Mouse (Mus musculus) CH12.LX (cell line): Measurements from ENCODE around the gene Ccng2. TPM values are rescaled to one million over a fixed set of nuclear protein-coding genes. Genes with fewer than 3 reads are reported as not detected.

Experiments
- DNase-seq: peaks from one replicate; pipeline ENCODE4 v3.0.0-alpha.2; 2013; ENCODE audit errors: extremely low read depth
- H3K27ac ChIP-seq: 2 replicates; pipeline ENCODE4 v1.5.1; 2012; ENCODE audit warnings: low read depth, mild to moderate bottlenecking, control low read depth, moderate library complexity; ENCODE audit not compliant: insufficient read depth
- H3K27me3 ChIP-seq: replicated peaks from 2 replicates; pipeline ENCODE3; 2012; ENCODE audit warnings: inconsistent platforms
- H3K36me3 ChIP-seq, 2 experiments: replicated peaks in 1 of 2; 2 replicates each; pipeline versions ENCODE3 to v1.6.1; 2012; ENCODE audit warnings: inconsistent platforms in 1 of 2, low read length in 1 of 2, mild to moderate bottlenecking in 1 of 2, mixed read lengths in 1 of 2, moderate library complexity in 1 of 2; ENCODE audit not compliant: control insufficient read depth in 1 of 2, insufficient read depth in 1 of 2
- H3K4me1 ChIP-seq, 2 experiments: 2 replicates each; pipeline ENCODE4 v1.6.1; 2012; ENCODE audit warnings: inconsistent platforms in 1 of 2, moderate library complexity in 1 of 2; ENCODE audit not compliant: insufficient read depth in 2 of 2, control insufficient read depth in 1 of 2
- H3K4me2 ChIP-seq: 2 replicates; pipeline ENCODE4 v1.6.1; 2012; ENCODE audit warnings: low read depth, mild to moderate bottlenecking, control low read depth; ENCODE audit not compliant: poor library complexity, insufficient read depth, severe bottlenecking
- H3K4me3 ChIP-seq, 3 experiments: fragments of 150-350 bp in 1 of 3; sonication (generic) in 1 of 3; replicated peaks in 1 of 3; 2 replicates each; pipeline versions ENCODE3 to v1.5.1; 2011 to 2012; ENCODE audit warnings: low read depth in 2 of 3, low read length in 2 of 3, mild to moderate bottlenecking in 2 of 3, moderate library complexity in 2 of 3, control low read depth in 1 of 3, improper control_type of control experiment in 1 of 3, inconsistent platforms in 1 of 3, mixed read lengths in 1 of 3; ENCODE audit not compliant: poor library complexity in 1 of 3
- H3K79me2 ChIP-seq: replicated peaks from 2 replicates; pipeline ENCODE4 v1.6.1; 2012; ENCODE audit warnings: mild to moderate bottlenecking, moderate library complexity; ENCODE audit not compliant: control insufficient read depth, poor library complexity, insufficient read depth, severe bottlenecking; ENCODE audit errors: extremely low read depth
- H3K9ac ChIP-seq: 2 replicates; pipeline ENCODE4 v1.6.1; 2012; ENCODE audit warnings: low read depth, mild to moderate bottlenecking, control low read depth, moderate library complexity; ENCODE audit not compliant: insufficient read depth
- H3K9me3 ChIP-seq: replicated peaks from 2 replicates; pipeline ENCODE3; 2012; ENCODE audit warnings: low read length, inconsistent platforms, mixed read lengths
- BHLHE40 ChIP-seq: IDR thresholded peaks from 2 replicates; pipeline ENCODE4 v1.6.1; 2011; ENCODE audit warnings: mild to moderate bottlenecking, low read depth, low read length, improper control_type of control experiment
- CHD1 ChIP-seq: IDR thresholded peaks from 2 replicates; pipeline ENCODE4 v1.6.1; 2012; ENCODE audit warnings: low read depth, low read length, improper control_type of control experiment, inconsistent platforms
- CHD2 ChIP-seq: IDR thresholded peaks from 2 replicates; pipeline ENCODE4 v1.6.1; 2011; ENCODE audit warnings: low read length, improper control_type of control experiment
- CTCF ChIP-seq, 2 experiments: IDR thresholded peaks in 1 of 2; conservative IDR thresholded peaks in 1 of 2; 2 replicates each; pipeline ENCODE4 v1.5.1; 2011 to 2012; ENCODE audit warnings: low read depth in 2 of 2, low read length in 2 of 2, improper control_type of control experiment in 1 of 2, inconsistent platforms in 1 of 2, mild to moderate bottlenecking in 1 of 2, moderate library complexity in 1 of 2
- EP300 ChIP-seq: IDR thresholded peaks from 2 replicates; pipeline ENCODE4 v1.6.1; 2011; ENCODE audit warnings: low read length, improper control_type of control experiment
- ETS1 ChIP-seq: conservative IDR thresholded peaks from 2 replicates; pipeline ENCODE4 v1.6.1; 2012; ENCODE audit warnings: low read depth, mild to moderate bottlenecking, inconsistent platforms, low read length, improper control_type of control experiment, moderate library complexity
- GABPA ChIP-seq: IDR thresholded peaks from 2 replicates; pipeline ENCODE4 v1.6.1; 2012; ENCODE audit warnings: low read depth, low read length, improper control_type of control experiment, inconsistent platforms; ENCODE audit not compliant: insufficient replicate concordance
- HCFC1 ChIP-seq: IDR thresholded peaks from 2 replicates; pipeline ENCODE4 v1.6.1; 2012; ENCODE audit warnings: low read depth, mild to moderate bottlenecking, inconsistent platforms, low read length, improper control_type of control experiment
- IRF4 ChIP-seq: IDR thresholded peaks from 2 replicates; pipeline ENCODE4 v1.6.1; 2014; ENCODE audit warnings: low read depth, mild to moderate bottlenecking, inconsistent platforms, low read length, improper control_type of control experiment
- JUN ChIP-seq: IDR thresholded peaks from 2 replicates; pipeline ENCODE4 v1.6.1; 2011; ENCODE audit warnings: low read depth, mild to moderate bottlenecking, low read length, improper control_type of control experiment, moderate library complexity; ENCODE audit not compliant: insufficient read depth
- JUND ChIP-seq: conservative IDR thresholded peaks from 2 replicates; pipeline ENCODE4 v1.6.1; 2011; ENCODE audit warnings: low read depth, low read length, improper control_type of control experiment
- MAFK ChIP-seq: IDR thresholded peaks from 2 replicates; pipeline ENCODE4 v1.6.1; 2011; ENCODE audit warnings: low read length, improper control_type of control experiment; ENCODE audit not compliant: insufficient replicate concordance
- MAX ChIP-seq: IDR thresholded peaks from 2 replicates; pipeline ENCODE4 v1.6.1; 2011; ENCODE audit warnings: low read length, improper control_type of control experiment
- MXI1 ChIP-seq: IDR thresholded peaks from 2 replicates; pipeline ENCODE4 v1.6.1; 2011; ENCODE audit warnings: mild to moderate bottlenecking, low read depth, low read length, improper control_type of control experiment
- MYC ChIP-seq: IDR thresholded peaks from 2 replicates; pipeline ENCODE4 v1.6.1; 2011; ENCODE audit warnings: low read depth, mild to moderate bottlenecking, improper control_type of control experiment, low read length
- NELFE ChIP-seq: IDR thresholded peaks from 2 replicates; pipeline ENCODE4 v1.6.1; 2011; ENCODE audit warnings: low read depth, low read length, improper control_type of control experiment
- NRF1 ChIP-seq: IDR thresholded peaks from 2 replicates; pipeline ENCODE4 v1.6.1; 2014; ENCODE audit warnings: low read depth, mild to moderate bottlenecking, inconsistent platforms, low read length, improper control_type of control experiment, moderate library complexity
- PAX5 ChIP-seq: IDR thresholded peaks from 2 replicates; pipeline ENCODE4 v1.6.1; 2012; ENCODE audit warnings: low read length, inconsistent platforms, mixed read lengths
- POLR2A ChIP-seq: IDR thresholded peaks from 2 replicates; pipeline ENCODE4 v1.6.1; 2011; ENCODE audit warnings: low read depth, mild to moderate bottlenecking, improper control_type of control experiment, low read length
- POLR2AphosphoS2 ChIP-seq: IDR thresholded peaks from 2 replicates; pipeline ENCODE4 v1.6.1; 2011; ENCODE audit warnings: low read depth, low read length, improper control_type of control experiment
- SIN3A ChIP-seq: IDR thresholded peaks from 2 replicates; pipeline ENCODE4 v1.6.1; 2012; ENCODE audit warnings: low read length, improper control_type of control experiment, inconsistent platforms
- TBP ChIP-seq: conservative IDR thresholded peaks from 2 replicates; pipeline ENCODE4 v1.6.1; 2011; ENCODE audit warnings: low read depth, low read length, improper control_type of control experiment
- TCF12 ChIP-seq: IDR thresholded peaks from 2 replicates; pipeline ENCODE4 v1.6.1; 2014; ENCODE audit warnings: low read depth, mild to moderate bottlenecking, inconsistent platforms, low read length, improper control_type of control experiment
- ZKSCAN1 ChIP-seq: IDR thresholded peaks from 2 replicates; pipeline ENCODE4 v1.6.1; 2012; ENCODE audit warnings: low read depth, inconsistent platforms, low read length, improper control_type of control experiment, borderline replicate concordance
- ZMIZ1 ChIP-seq: IDR thresholded peaks from 2 replicates; pipeline ENCODE4 v1.6.1; 2012; ENCODE audit warnings: low read depth, mild to moderate bottlenecking, inconsistent platforms, low read length, improper control_type of control experiment
- dilution Hi-C: fragments of 300-500 bp; cut with MboI; formaldehyde crosslinking; loops from 2 replicates; pipeline ENCODE4 v1.14.3; 2020; ENCODE audit warnings: low sequenced_read_pairs; ENCODE audit not compliant: extremely low pct_unique_long_range_greater_than_20kb, extremely low pct_ligation_motif_present
- in situ Hi-C: fragments of 300-500 bp; cut with MboI; formaldehyde crosslinking; loops from 3 replicates; pipeline ENCODE4 v1.14.3; 2019; ENCODE audit warnings: low sequenced_read_pairs, low pct_ligation_motif_present, low pct_unique_long_range_greater_than_20kb, mixed read lengths
- polyA plus RNA-seq: library from polyadenylated mRNA; unstranded; fragments of >175 nt; gene quantifications from 2 replicates; pipeline ENCODE4 v1.2.1, GENCODE M21; 2012; ENCODE audit warnings: low read depth; ENCODE audit not compliant: insufficient read length
- total RNA-seq, 2 experiments: library from RNA; depleted of rRNA; stranded (reverse); fragments of 300-350 nt in 1 of 2; fragments of >200 nt in 1 of 2; gene quantifications; 2 replicates each; pipeline ENCODE4 v1.2.3; 2012 to 2014

Ccng2 gene
- total and polyA plus RNA-seq, 3 experiments: 6.2 to 23.1 (median 16.7) TPM

DNA sequence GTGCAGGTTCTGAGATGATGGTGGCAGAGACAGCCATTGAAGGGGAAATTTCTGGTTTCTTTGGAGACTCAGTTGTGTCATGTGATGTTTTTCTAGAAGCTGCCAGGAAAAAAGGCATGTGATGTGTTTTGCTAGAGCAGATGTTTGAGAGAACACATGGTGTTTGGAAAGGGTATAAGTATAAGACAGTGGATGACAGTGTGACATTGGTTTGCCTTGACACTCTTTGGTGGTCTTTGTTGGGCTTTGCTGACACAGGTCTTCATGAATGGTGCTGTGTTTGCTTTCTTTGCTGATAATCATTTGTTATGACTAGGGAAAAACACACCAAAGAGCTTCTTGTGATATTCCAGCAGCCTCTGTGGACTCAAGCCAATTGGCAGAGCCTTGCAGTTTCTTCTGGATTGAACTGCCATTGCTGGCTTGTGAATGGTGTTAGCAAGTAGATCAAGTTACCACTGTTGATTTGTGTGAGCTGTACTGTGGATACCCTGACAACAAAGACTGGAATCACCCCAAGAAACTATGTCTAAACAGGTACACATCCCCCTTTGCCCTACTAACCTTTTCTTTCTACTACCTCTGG lies 10.1 kb upstream of the Ccng2 start:
- no peaks in the 10 kb centered on the region for H3K36me3 ChIP-seq
- TF ChIP-seq MXI1 (no peak), JUND (no peak), PAX5 (no peak), IRF4 (no peak), GABPA (no peak), POLR2AphosphoS2 (no peak), EP300 (no peak), ZMIZ1 (no peak), MYC (no peak), HCFC1 (no peak), ETS1 (no peak), BHLHE40 (no peak)
- dilution Hi-C loops (no loop called here), in situ Hi-C loops (no loop called here)
- H3K4me2 ChIP-seq: no peak overlapping the region
- no peaks in the 10 kb centered on the region for H3K79me2 ChIP-seq
- no peak overlapping the region for H3K4me3 ChIP-seq
- no peak overlapping the region for H3K27ac ChIP-seq
- no peak for DNase-seq
- peaks cover 0 to 11% of the 10 kb centered on the region in 2 experiments; a peak in 1 of 4 replicates for H3K4me1 ChIP-seq
- H3K9ac ChIP-seq: no peak overlapping the region
- no peaks in the 10 kb centered on the region for H3K27me3 ChIP-seq
- peaks cover 8% of the 10 kb centered on the region for H3K9me3 ChIP-seq

DNA sequence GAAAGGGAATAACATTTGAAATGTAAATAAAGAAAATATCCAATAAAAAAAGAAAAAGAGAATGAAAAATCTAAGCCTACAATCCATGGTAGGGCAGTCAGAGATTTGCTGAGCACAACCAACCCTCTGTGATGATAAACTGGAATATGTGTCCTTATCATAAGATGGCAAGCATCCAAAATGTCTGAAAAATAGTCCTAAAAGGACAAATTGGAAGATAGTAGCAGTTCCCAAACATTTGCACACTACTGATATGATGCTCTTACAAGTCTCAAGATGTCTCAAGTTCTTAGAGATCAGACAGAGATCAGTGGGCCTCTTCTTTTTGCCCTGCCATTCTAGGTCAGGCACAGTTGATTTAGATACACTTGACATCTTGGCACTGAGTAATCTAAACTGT lies 7.7 kb upstream of the Ccng2 start:
- Histone ChIP-seq H3K27ac (no peak overlapping the region), H3K4me2 (no peak overlapping the region), H3K4me3 (no peak overlapping the region), H3K27me3 (no peaks in the 10 kb centered on the region), H3K36me3 (no peaks in the 10 kb centered on the region), H3K79me2 (no peaks in the 10 kb centered on the region), H3K9me3 (peaks cover 7% of the 10 kb centered on the region), H3K4me1 (peaks cover 6 to 23% of the 10 kb centered on the region in 2 experiments; a peak in 3 of 4 replicates), H3K9ac (no peak overlapping the region)
- TF ChIP-seq NELFE (no peak), TCF12 (no peak), SIN3A (no peak), ZKSCAN1 (no peak), CHD2 (no peak), CTCF (conservative IDR thresholded peaks at IDR 0.05 in 1 of 2, IDR thresholded peaks at IDR 0.05 in 1 of 2; ENCODE audit: low read depth in 2 of 2, low read length in 2 of 2) (no peak), POLR2A (no peak), PAX5 (no peak), MAFK (no peak), CHD1 (no peak), MAX (no peak), TBP (no peak), HCFC1 (no peak), JUN (no peak), EP300 (no peak), NRF1 (no peak)
- dilution Hi-C loops (no loop called here), in situ Hi-C loops (no loop called here)
- no peak for DNase-seq
